Mouse (Mus musculus): ENCODE data around the gene Lrrc32. TPM values are rescaled to one million over a fixed set of nuclear protein-coding genes. Genes with fewer than 3 reads are reported as not detected.

Gene Lrrc32
- polyA plus RNA-seq, 1 experiment from 2014 or later, result 21.0 TPM

DNA sequence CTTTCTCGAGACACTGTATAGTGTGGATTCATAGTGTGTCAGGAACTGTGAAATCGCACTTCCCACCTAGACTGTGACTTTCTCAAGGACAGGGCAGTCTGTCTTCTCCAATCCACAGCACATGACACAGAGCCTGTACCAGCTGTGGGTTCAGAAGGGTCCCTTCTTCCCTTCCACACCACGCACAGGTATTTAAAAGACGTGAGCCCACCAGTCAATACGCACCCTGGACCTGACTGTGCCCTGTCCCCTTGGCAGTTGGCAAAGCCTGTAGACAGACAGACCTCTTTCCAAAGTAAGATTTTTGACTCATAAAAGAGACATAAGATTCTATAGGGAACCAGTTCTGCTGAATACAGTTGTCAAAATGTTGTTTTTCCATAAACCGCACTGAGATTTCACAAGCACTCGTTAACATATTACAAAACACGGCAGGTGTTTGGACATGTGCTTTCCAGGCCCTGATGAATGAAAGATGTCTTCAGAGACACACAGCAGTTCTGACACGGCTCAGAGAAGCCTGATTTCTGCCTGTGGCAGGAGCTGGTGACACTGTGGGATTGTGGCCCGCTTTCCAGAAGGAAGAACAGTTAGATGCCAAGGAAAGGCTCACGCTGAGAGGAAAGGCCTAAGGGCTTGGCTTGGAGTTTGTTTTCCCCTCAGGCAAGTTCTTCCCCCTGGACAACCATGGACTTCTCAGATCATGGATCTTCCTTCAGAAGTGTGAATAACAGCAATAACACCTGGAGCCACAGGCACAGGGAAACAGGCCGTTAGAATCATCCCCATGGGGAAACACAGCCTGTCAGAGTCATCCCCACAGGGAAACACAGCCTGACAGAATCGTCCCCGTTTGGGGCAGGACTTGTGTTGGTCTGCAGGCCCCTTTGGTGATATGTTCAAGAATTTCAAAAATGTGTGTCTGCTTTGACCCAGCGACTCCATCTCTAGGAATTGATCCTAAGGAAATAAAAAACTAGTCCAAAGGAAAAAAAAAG, 22.2 kb downstream of the Lrrc32 start:
- H3K27ac ChIP-seq (ENCODE audit: low read depth, low read length), result no peak overlapping the region
- no peak for DNase-seq (ENCODE audit: low spot score)
- H3K9ac ChIP-seq (ENCODE audit: low read depth, low read length), result no peak overlapping the region
- no peaks in the 10 kb centered on the region for H3K27me3 ChIP-seq (replicated peaks; ENCODE audit: control insufficient read depth, insufficient read depth, low read length)
- no peaks in the 10 kb centered on the region for H3K4me1 ChIP-seq (replicated peaks; ENCODE audit: control insufficient read depth, insufficient read depth, low read length)
- no peak overlapping the region for H3K4me2 ChIP-seq
- 74% methylated on average over 15 of the region's 15 CpGs for WGBS
- H3K36me3 ChIP-seq (ENCODE audit: control insufficient read depth, insufficient read depth, low read length), result no peaks in the 10 kb centered on the region
- ATAC-seq (replicated peaks; ENCODE audit: low FRiP score), result no peak
- no peak overlapping the region for H3K4me3 ChIP-seq (ENCODE audit: low read depth, low read length)
- H3K9me3 ChIP-seq (ENCODE audit: control insufficient read depth, low read length), result no peaks in the 10 kb centered on the region

- H3K4me1 ChIP-seq (replicated peaks; ENCODE audit: control insufficient read depth, insufficient read depth, low read length), result no peaks in the 10 kb centered on the region
- no peaks in the 10 kb centered on the region for H3K36me3 ChIP-seq (ENCODE audit: control insufficient read depth, insufficient read depth, low read length)
- ATAC-seq (replicated peaks; ENCODE audit: low FRiP score) (no peak), DNase-seq (ENCODE audit: low spot score) (no peak)
- no peak overlapping the region for H3K9ac ChIP-seq (ENCODE audit: low read depth, low read length)
- no peaks in the 10 kb centered on the region for H3K9me3 ChIP-seq (ENCODE audit: control insufficient read depth, low read length)
- 67% methylated on average over 3 of the region's 3 CpGs for WGBS
- H3K27me3 ChIP-seq (replicated peaks; ENCODE audit: control insufficient read depth, insufficient read depth, low read length), result no peaks in the 10 kb centered on the region
- H3K4me2 ChIP-seq, result no peak overlapping the region
- H3K27ac ChIP-seq (ENCODE audit: low read depth, low read length), result no peak overlapping the region
- no peak overlapping the region for H3K4me3 ChIP-seq (ENCODE audit: low read depth, low read length)
Measured at GRCm38 (mm10) chr7:98513251-98513650, 24.2 kb downstream of the Lrrc32 start.

- ATAC-seq (replicated peaks; ENCODE audit: low FRiP score) (no peak), DNase-seq (ENCODE audit: low spot score) (no peak)
- H3K27me3 ChIP-seq (replicated peaks; ENCODE audit: control insufficient read depth, insufficient read depth, low read length), result 0 out of 2 replicates have a peak, but pooled peaks cover 2% of the 10 kb centered on the region
- 42% methylated on average over 5 of the region's 5 CpGs for WGBS
- H3K4me1 ChIP-seq (replicated peaks; ENCODE audit: control insufficient read depth, insufficient read depth, low read length), result peaks cover 6% of the 10 kb centered on the region
- H3K4me2 ChIP-seq, result no peak overlapping the region
- H3K4me3 ChIP-seq (ENCODE audit: low read depth, low read length), result no peak overlapping the region
- no peak overlapping the region for H3K27ac ChIP-seq (ENCODE audit: low read depth, low read length)
- no peaks in the 10 kb centered on the region for H3K9me3 ChIP-seq (ENCODE audit: control insufficient read depth, low read length)
- H3K9ac ChIP-seq (ENCODE audit: low read depth, low read length), result no peak overlapping the region
- H3K36me3 ChIP-seq (ENCODE audit: control insufficient read depth, insufficient read depth, low read length), result no peaks in the 10 kb centered on the region
Measured at GRCm38 (mm10) chr7:98522576-98522975, 33.5 kb downstream of the Lrrc32 start.

GRCm38 (mm10) chr7:98523070-98523812, 34.2 kb downstream of the Lrrc32 start:
- H3K27me3 ChIP-seq (replicated peaks; ENCODE audit: control insufficient read depth, insufficient read depth, low read length), result 0 out of 2 replicates have a peak, but pooled peaks cover 2% of the 10 kb centered on the region
- H3K4me1 ChIP-seq (replicated peaks; ENCODE audit: control insufficient read depth, insufficient read depth, low read length), result peaks cover 6% of the 10 kb centered on the region
- H3K4me3 ChIP-seq (ENCODE audit: low read depth, low read length), result no peak overlapping the region
- H3K27ac ChIP-seq (ENCODE audit: low read depth, low read length), result no peak overlapping the region
- H3K4me2 ChIP-seq, result no peak overlapping the region
- H3K9me3 ChIP-seq (ENCODE audit: control insufficient read depth, low read length), result no peaks in the 10 kb centered on the region
- WGBS, result 78% methylated on average over 8 of the region's 8 CpGs
- DNase-seq (ENCODE audit: low spot score) (no peak), ATAC-seq (replicated peaks; ENCODE audit: low FRiP score) (no peak)
- H3K9ac ChIP-seq (ENCODE audit: low read depth, low read length), result no peak overlapping the region
- no peaks in the 10 kb centered on the region for H3K36me3 ChIP-seq (ENCODE audit: control insufficient read depth, insufficient read depth, low read length)

GRCm38 (mm10) chr7:98523813-98524361, 34.8 kb downstream of the Lrrc32 start:
- H3K9me3 ChIP-seq (ENCODE audit: control insufficient read depth, low read length), result no peaks in the 10 kb centered on the region
- no peak overlapping the region for H3K4me3 ChIP-seq (ENCODE audit: low read depth, low read length)
- no peak overlapping the region for H3K9ac ChIP-seq (ENCODE audit: low read depth, low read length)
- peaks cover 6% of the 10 kb centered on the region for H3K4me1 ChIP-seq (replicated peaks; ENCODE audit: control insufficient read depth, insufficient read depth, low read length)
- 0 out of 2 replicates have a peak, but pooled peaks cover 2% of the 10 kb centered on the region for H3K27me3 ChIP-seq (replicated peaks; ENCODE audit: control insufficient read depth, insufficient read depth, low read length)
- DNase-seq (ENCODE audit: low spot score) (no peak), ATAC-seq (replicated peaks; ENCODE audit: low FRiP score) (no peak)
- H3K27ac ChIP-seq (ENCODE audit: low read depth, low read length), result no peak overlapping the region
- WGBS, result 8% methylated on average over 7 of the region's 7 CpGs
- H3K4me2 ChIP-seq, result no peak overlapping the region
- H3K36me3 ChIP-seq (ENCODE audit: control insufficient read depth, insufficient read depth, low read length), result no peaks in the 10 kb centered on the region

GRCm38 (mm10) chr7:98524401-98524800, 35.3 kb downstream of the Lrrc32 start:
- WGBS, result 39% methylated on average over 6 of the region's 6 CpGs
- no peak overlapping the region for H3K4me3 ChIP-seq (ENCODE audit: low read depth, low read length)
- 0 out of 2 replicates have a peak, but pooled peaks cover 2% of the 10 kb centered on the region for H3K27me3 ChIP-seq (replicated peaks; ENCODE audit: control insufficient read depth, insufficient read depth, low read length)
- H3K4me2 ChIP-seq, result no peak overlapping the region
- H3K9ac ChIP-seq (ENCODE audit: low read depth, low read length), result no peak overlapping the region
- DNase-seq (ENCODE audit: low spot score) (no peak), ATAC-seq (replicated peaks; ENCODE audit: low FRiP score) (no peak)
- H3K36me3 ChIP-seq (ENCODE audit: control insufficient read depth, insufficient read depth, low read length), result no peaks in the 10 kb centered on the region
- H3K9me3 ChIP-seq (ENCODE audit: control insufficient read depth, low read length), result no peaks in the 10 kb centered on the region
- no peak overlapping the region for H3K27ac ChIP-seq (ENCODE audit: low read depth, low read length)
- peaks cover 6% of the 10 kb centered on the region for H3K4me1 ChIP-seq (replicated peaks; ENCODE audit: control insufficient read depth, insufficient read depth, low read length)

- Histone ChIP-seq H3K27me3 (replicated peaks; ENCODE audit: control insufficient read depth, insufficient read depth, low read length) (0 out of 2 replicates have a peak, but pooled peaks cover 2% of the 10 kb centered on the region), H3K4me2 (no peak overlapping the region), H3K36me3 (ENCODE audit: control insufficient read depth, insufficient read depth, low read length) (no peaks in the 10 kb centered on the region), H3K9ac (ENCODE audit: low read depth, low read length) (no peak overlapping the region), H3K27ac (ENCODE audit: low read depth, low read length) (no peak overlapping the region), H3K4me1 (replicated peaks; ENCODE audit: control insufficient read depth, insufficient read depth, low read length) (peaks cover 6% of the 10 kb centered on the region), H3K4me3 (ENCODE audit: low read depth, low read length) (no peak overlapping the region), H3K9me3 (ENCODE audit: control insufficient read depth, low read length) (no peaks in the 10 kb centered on the region)
- ATAC-seq (replicated peaks; ENCODE audit: low FRiP score) (no peak), DNase-seq (ENCODE audit: low spot score) (no peak)
- 65% methylated on average over 6 of the region's 6 CpGs for WGBS
Measured at GRCm38 (mm10) chr7:98524869-98525699, 36.0 kb downstream of the Lrrc32 start.

GRCm38 (mm10) chr7:98527085-98527484, 38.0 kb downstream of the Lrrc32 start:
- peaks cover 6% of the 10 kb centered on the region for H3K4me1 ChIP-seq (replicated peaks; ENCODE audit: control insufficient read depth, insufficient read depth, low read length)
- H3K4me2 ChIP-seq, result no peak overlapping the region
- no peaks in the 10 kb centered on the region for H3K9me3 ChIP-seq (ENCODE audit: control insufficient read depth, low read length)
- 0 out of 2 replicates have a peak, but pooled peaks cover 2% of the 10 kb centered on the region for H3K27me3 ChIP-seq (replicated peaks; ENCODE audit: control insufficient read depth, insufficient read depth, low read length)
- WGBS, result 90% methylated on average over 3 of the region's 3 CpGs
- H3K4me3 ChIP-seq (ENCODE audit: low read depth, low read length), result no peak overlapping the region
- no peak for DNase-seq (ENCODE audit: low spot score)
- no peak overlapping the region for H3K9ac ChIP-seq (ENCODE audit: low read depth, low read length)
- no peaks in the 10 kb centered on the region for H3K36me3 ChIP-seq (ENCODE audit: control insufficient read depth, insufficient read depth, low read length)
- no peak for ATAC-seq (replicated peaks; ENCODE audit: low FRiP score)
- no peak overlapping the region for H3K27ac ChIP-seq (ENCODE audit: low read depth, low read length)
